Mouse (Mus musculus): Measurements from ENCODE around the gene Fhl5. TPM values are rescaled to one million over a fixed set of nuclear protein-coding genes. Genes with fewer than 3 reads are reported as not detected.
A peak's percentile ranks its signal among the peaks of the same experiment; 100 is the strongest.
"Not testable (repeated sequence)": the region's sequence is repeated elsewhere in the genome, so short reads cannot be mapped to it uniquely, and the experiment has no call there.

The Fhl5 gene
- polyA plus RNA-seq (2016; fragmentation: Nextera tagmentation; extraction: Ambion mirVana) = not detected in 2 replicates

- DNase-seq (ENCODE audit: low spot score) = no peak
- Histone ChIP-seq H3K27ac (no peak within 1 kb of the TSS), H3K9me3 (no peaks in the 10 kb centered on the region), H3K36me3 (peaks cover under 1% of the 10 kb centered on the region; the same call in 1 of the 2 replicates), H3K4me3 (no peak within 1 kb of the TSS), H3K4me1 (no peaks in the 10 kb centered on the region), H3K27me3 (ENCODE audit: insufficient read depth, poor library complexity, severe bottlenecking) (no peaks in the 10 kb centered on the region)
- WGBS = 83% methylated on average over 3 of the region's 3 CpGs
Observed at GRCm38 (mm10) chr4:25242776-25243175, at the start of gene Fhl5. Fhl5 (minus strand) TSS chr4:25242876.

GRCm38 (mm10) chr4:25285002-25285401 is 42.3 kb upstream of the Fhl5 start:
- 84% methylated on average over 1 of the region's 1 CpGs for WGBS
- H3K4me3 ChIP-seq; H3K36me3 ChIP-seq; H3K4me1 ChIP-seq; DNase-seq (ENCODE audit: low spot score); H3K9me3 ChIP-seq; H3K27me3 ChIP-seq (ENCODE audit: insufficient read depth, poor library complexity, severe bottlenecking); H3K27ac ChIP-seq: not testable (repeated sequence)

GRCm38 (mm10) chr4:25281671-25282038 is 39.0 kb upstream of the Fhl5 start, which contains the start of gene Ufl1:
Ufl1 (minus strand) TSS chr4:25281821.
- WGBS = under 1% methylated on average over 30 of the region's 30 CpGs
- no peaks in the 10 kb centered on the region for H3K9me3 ChIP-seq
- DNase-seq (ENCODE audit: low spot score) = peak; percentile 96

GRCm38 (mm10) chr4:25280938-25281670 is 38.4 kb upstream of the Fhl5 start:
- H3K27ac ChIP-seq = peak overlapping the region; percentile 99
- WGBS = 3% methylated on average over 28 of the region's 32 CpGs
- 0 out of 2 replicates have a peak, but pooled peaks cover 4% of the 10 kb centered on the region for H3K4me1 ChIP-seq
- DNase-seq (ENCODE audit: low spot score) = no peak
- H3K9me3 ChIP-seq = no peaks in the 10 kb centered on the region
- H3K4me3 ChIP-seq = peak overlapping the region; percentile 86
- no peaks in the 10 kb centered on the region for H3K27me3 ChIP-seq (ENCODE audit: insufficient read depth, poor library complexity, severe bottlenecking)
- peaks cover 32% of the 10 kb centered on the region for H3K36me3 ChIP-seq

More at GRCm38 (mm10) chr4:25281671-25282038, 39.0 kb upstream of the Fhl5 start, which contains the start of gene Ufl1:
- Histone ChIP-seq H3K4me3 (peak within 1 kb of the TSS; percentile 86), H3K27ac (peak within 1 kb of the TSS; percentile 99), H3K36me3 (peaks cover 27% of the 10 kb centered on the region), H3K4me1 (0 out of 2 replicates have a peak, but pooled peaks cover 4% of the 10 kb centered on the region), H3K27me3 (ENCODE audit: insufficient read depth, poor library complexity, severe bottlenecking) (no peaks in the 10 kb centered on the region)

GRCm38 (mm10) chr4:25272861-25273627 is 30.4 kb upstream of the Fhl5 start:
- no peak for DNase-seq (ENCODE audit: low spot score)
- Histone ChIP-seq H3K9me3 (no peaks in the 10 kb centered on the region), H3K4me3 (no peak overlapping the region), H3K27me3 (ENCODE audit: insufficient read depth, poor library complexity, severe bottlenecking) (no peaks in the 10 kb centered on the region), H3K36me3 (peaks cover 79% of the 10 kb centered on the region), H3K27ac (no peak overlapping the region), H3K4me1 (no peaks in the 10 kb centered on the region)
- WGBS = 77% methylated on average over 7 of the region's 7 CpGs

GRCm38 (mm10) chr4:25271926-25272325 is 29.2 kb upstream of the Fhl5 start:
- Histone ChIP-seq H3K27ac (no peak overlapping the region), H3K36me3 (peaks cover 79% of the 10 kb centered on the region)

GRCm38 (mm10) chr4:25267144-25267543 is 24.5 kb upstream of the Fhl5 start:
- WGBS = 63% methylated on average over 3 of the region's 3 CpGs
- peaks cover 83% of the 10 kb centered on the region for H3K36me3 ChIP-seq

More at GRCm38 (mm10) chr4:25271926-25272325, 29.2 kb upstream of the Fhl5 start:
- Histone ChIP-seq H3K4me1 (no peaks in the 10 kb centered on the region), H3K4me3 (no peak overlapping the region), H3K27me3 (ENCODE audit: insufficient read depth, poor library complexity, severe bottlenecking) (no peaks in the 10 kb centered on the region), H3K9me3 (no peaks in the 10 kb centered on the region)
- DNase-seq (ENCODE audit: low spot score) = no peak
- 88% methylated on average over 1 of the region's 1 CpGs for WGBS

GRCm38 (mm10) chr4:25257822-25258398 is 15.2 kb upstream of the Fhl5 start:
- 85% methylated on average over 7 of the region's 7 CpGs for WGBS
- Histone ChIP-seq H3K9me3 (no peaks in the 10 kb centered on the region), H3K4me1 (no peaks in the 10 kb centered on the region), H3K4me3 (no peak overlapping the region), H3K27ac (no peak overlapping the region), H3K36me3 (peaks cover 46% of the 10 kb centered on the region), H3K27me3 (ENCODE audit: insufficient read depth, poor library complexity, severe bottlenecking) (no peaks in the 10 kb centered on the region)
- no peak for DNase-seq (ENCODE audit: low spot score)

More at GRCm38 (mm10) chr4:25267144-25267543, 24.5 kb upstream of the Fhl5 start:
- Histone ChIP-seq H3K4me3 (no peak overlapping the region), H3K27me3 (ENCODE audit: insufficient read depth, poor library complexity, severe bottlenecking) (no peaks in the 10 kb centered on the region), H3K27ac (no peak overlapping the region), H3K9me3 (no peaks in the 10 kb centered on the region), H3K4me1 (no peaks in the 10 kb centered on the region)
- no peak for DNase-seq (ENCODE audit: low spot score)

- not testable (repeated sequence) for H3K9me3 ChIP-seq; H3K27ac ChIP-seq; H3K36me3 ChIP-seq; DNase-seq (ENCODE audit: low spot score); H3K27me3 ChIP-seq (ENCODE audit: insufficient read depth, poor library complexity, severe bottlenecking); H3K4me3 ChIP-seq; H3K4me1 ChIP-seq
- WGBS = 96% methylated on average over 1 of the region's 1 CpGs
Observed at GRCm38 (mm10) chr4:25235663-25236062, 7.0 kb downstream of the Fhl5 start.

GRCm38 (mm10) chr4:25233767-25234166 is 8.9 kb downstream of the Fhl5 start:
- H3K9me3 ChIP-seq; H3K27ac ChIP-seq; H3K36me3 ChIP-seq; H3K4me3 ChIP-seq; H3K4me1 ChIP-seq; DNase-seq (ENCODE audit: low spot score); H3K27me3 ChIP-seq (ENCODE audit: insufficient read depth, poor library complexity, severe bottlenecking): not testable (repeated sequence)
- 78% methylated on average over 1 of the region's 1 CpGs for WGBS

GRCm38 (mm10) chr4:25232546-25232945 is 10.1 kb downstream of the Fhl5 start:
- no peaks in the 10 kb centered on the region for H3K27me3 ChIP-seq (ENCODE audit: insufficient read depth, poor library complexity, severe bottlenecking)
- no peak for DNase-seq (ENCODE audit: low spot score)
- H3K9me3 ChIP-seq = no peaks in the 10 kb centered on the region
- 92% methylated on average over 3 of the region's 3 CpGs for WGBS
- H3K4me3 ChIP-seq = no peak overlapping the region
- H3K36me3 ChIP-seq = no peaks in the 10 kb centered on the region
- no peaks in the 10 kb centered on the region for H3K4me1 ChIP-seq
- H3K27ac ChIP-seq = no peak overlapping the region

- WGBS = 27% methylated on average over 1 of the region's 1 CpGs
- Histone ChIP-seq H3K36me3 (no peaks in the 10 kb centered on the region), H3K27me3 (ENCODE audit: insufficient read depth, poor library complexity, severe bottlenecking) (no peaks in the 10 kb centered on the region), H3K4me3 (no peak overlapping the region), H3K9me3 (no peaks in the 10 kb centered on the region), H3K27ac (no peak overlapping the region), H3K4me1 (no peaks in the 10 kb centered on the region)
- DNase-seq (ENCODE audit: low spot score) = no peak
Observed at GRCm38 (mm10) chr4:25227527-25227926, 15.1 kb downstream of the Fhl5 start.

GRCm38 (mm10) chr4:25221927-25222326 is 20.7 kb downstream of the Fhl5 start:
- no peak overlapping the region for H3K27ac ChIP-seq
- no peak overlapping the region for H3K4me3 ChIP-seq
- no peaks in the 10 kb centered on the region for H3K36me3 ChIP-seq
- no peaks in the 10 kb centered on the region for H3K27me3 ChIP-seq (ENCODE audit: insufficient read depth, poor library complexity, severe bottlenecking)
- DNase-seq (ENCODE audit: low spot score) = no peak
- no peaks in the 10 kb centered on the region for H3K4me1 ChIP-seq
- H3K9me3 ChIP-seq = no peaks in the 10 kb centered on the region
